Mouse (Mus musculus): ENCODE data around the gene Chml. TPM values are rescaled to one million over a fixed set of nuclear protein-coding genes. Genes with fewer than 3 reads are reported as not detected.

Chml gene
- polyA plus RNA-seq, 1 experiment = 4.1 TPM

DNA sequence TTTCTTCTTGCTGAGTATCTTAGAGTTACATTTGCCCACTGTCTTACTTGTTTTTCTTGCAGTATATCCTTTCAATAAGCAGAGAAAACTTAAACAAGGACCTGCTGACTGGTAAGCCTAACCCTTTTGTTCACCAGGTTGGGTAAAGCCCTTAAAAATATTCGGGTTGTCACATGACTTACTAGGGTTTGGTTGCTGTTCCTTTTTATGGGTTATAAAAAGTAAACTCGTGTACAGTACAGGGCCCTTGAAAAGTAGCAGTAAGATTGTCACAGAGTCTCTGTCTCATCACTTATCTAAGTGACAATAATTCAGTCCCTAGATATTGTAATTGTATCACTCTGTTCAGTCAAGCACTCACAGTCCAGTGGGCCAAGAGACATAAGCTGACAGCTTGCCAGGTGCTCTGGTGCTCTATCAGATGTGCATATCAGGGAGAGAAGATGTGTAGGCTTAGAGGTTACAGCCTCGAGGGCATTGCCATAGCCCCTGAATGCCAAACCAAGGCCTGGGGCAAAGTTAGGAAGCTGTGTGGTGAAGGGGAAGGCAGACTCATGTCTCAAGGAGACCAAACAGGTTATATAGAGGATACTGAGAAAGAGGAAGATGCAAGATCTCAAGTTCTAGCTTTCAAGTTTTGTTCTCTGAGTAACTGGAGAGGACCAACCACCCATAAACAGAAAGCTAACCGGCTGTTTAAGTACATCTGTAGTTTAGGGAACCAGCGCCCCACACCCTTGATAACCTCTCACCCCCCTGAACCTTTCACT lies 49.0 kb downstream of the Chml start:
- no peaks in the 10 kb centered on the region for H3K4me1 ChIP-seq (ENCODE audit: control insufficient read depth, insufficient read depth, low read length)
- no peaks in the 10 kb centered on the region; the same call in 1 of the 2 replicates for H3K27me3 ChIP-seq (ENCODE audit: control insufficient read depth, insufficient read depth, low read length)
- H3K4me3 ChIP-seq (replicated peaks; ENCODE audit: insufficient read depth, low read depth, low read length) = no peak overlapping the region
- TF ChIP-seq CTCF (IDR thresholded peaks at IDR 0.05; ENCODE audit: borderline replicate concordance, insufficient read depth, low read depth, low read length) (no peak), POLR2A (IDR thresholded peaks at IDR 0.05; ENCODE audit: borderline replicate concordance, insufficient read depth, low read length) (no peak)
- 66% methylated on average over 5 of the region's 5 CpGs for WGBS
- no peak overlapping the region for H3K27ac ChIP-seq (ENCODE audit: insufficient read depth, low read length)
- no peak for DNase-seq

DNA sequence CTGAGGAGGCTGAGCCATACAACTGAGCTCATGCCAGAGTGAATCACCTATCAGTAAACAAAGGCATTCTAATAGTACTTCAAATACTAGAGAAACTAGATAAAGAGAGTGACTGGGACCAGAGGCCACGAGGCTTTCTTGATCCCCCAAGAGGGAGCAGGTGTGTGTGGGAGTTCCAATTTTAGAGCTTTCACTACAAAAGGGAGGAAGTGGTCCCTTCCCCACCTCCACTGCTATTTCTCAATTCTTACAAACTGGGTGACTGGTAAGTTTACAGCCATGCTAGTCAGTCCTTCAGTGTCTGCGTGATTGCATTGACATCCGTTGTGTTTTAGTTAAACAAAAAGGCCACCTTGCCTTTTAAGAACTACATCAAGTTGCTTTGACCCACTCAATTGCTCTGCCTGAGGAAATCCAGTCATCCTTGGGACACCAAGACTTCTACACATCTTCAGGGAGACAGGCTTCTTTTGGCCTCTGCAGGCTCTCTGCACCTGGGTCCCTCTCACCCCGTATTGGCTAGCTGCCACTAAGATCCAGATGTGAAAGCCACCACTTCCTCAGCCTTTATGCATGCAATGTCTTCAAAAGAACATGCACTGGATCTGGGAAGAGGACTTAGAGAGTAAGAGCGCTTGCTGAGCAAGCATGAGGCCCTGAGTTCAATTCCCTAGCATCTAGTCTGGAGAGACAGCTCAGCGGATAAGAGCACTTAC lies 52.1 kb downstream of the Chml start:
- Histone ChIP-seq H3K4me3 (replicated peaks; ENCODE audit: insufficient read depth, low read depth, low read length) (no peak overlapping the region), H3K27ac (ENCODE audit: insufficient read depth, low read length) (no peak overlapping the region), H3K27me3 (ENCODE audit: control insufficient read depth, insufficient read depth, low read length) (no peaks in the 10 kb centered on the region; the same call in 1 of the 2 replicates), H3K4me1 (ENCODE audit: control insufficient read depth, insufficient read depth, low read length) (no peaks in the 10 kb centered on the region)
- TF ChIP-seq CTCF (IDR thresholded peaks at IDR 0.05; ENCODE audit: borderline replicate concordance, insufficient read depth, low read depth, low read length) (no peak), POLR2A (IDR thresholded peaks at IDR 0.05; ENCODE audit: borderline replicate concordance, insufficient read depth, low read length) (no peak)
- no peak for DNase-seq
- WGBS = 84% methylated on average over 6 of the region's 6 CpGs

DNA sequence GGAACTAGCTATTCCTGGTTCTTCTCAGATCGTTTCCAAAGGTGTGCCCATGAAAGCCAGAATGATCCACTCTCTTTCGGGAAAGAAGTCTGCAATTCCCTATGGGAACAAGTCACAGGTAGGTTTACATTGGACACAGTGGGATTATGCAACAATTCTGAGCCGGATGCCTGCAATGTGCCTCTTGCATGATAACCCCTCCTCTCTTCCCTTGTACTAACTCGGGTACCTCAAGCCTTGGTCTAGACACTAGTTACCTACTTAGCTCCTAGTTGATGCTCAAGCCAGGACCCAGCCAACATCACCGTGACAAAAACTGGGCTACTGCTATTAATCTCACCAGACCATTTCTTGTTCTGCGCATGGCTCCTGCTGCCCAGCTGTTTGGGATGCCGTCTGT lies 53.6 kb downstream of the Chml start:
- H3K27ac ChIP-seq (ENCODE audit: insufficient read depth, low read length) = no peak overlapping the region
- TF ChIP-seq POLR2A (IDR thresholded peaks at IDR 0.05; ENCODE audit: borderline replicate concordance, insufficient read depth, low read length) (no peak), CTCF (IDR thresholded peaks at IDR 0.05; ENCODE audit: borderline replicate concordance, insufficient read depth, low read depth, low read length) (no peak)
- H3K27me3 ChIP-seq (ENCODE audit: control insufficient read depth, insufficient read depth, low read length) = no peaks in the 10 kb centered on the region; the same call in 1 of the 2 replicates
- WGBS = 78% methylated on average over 7 of the region's 7 CpGs
- no peak for DNase-seq
- H3K4me3 ChIP-seq (replicated peaks; ENCODE audit: insufficient read depth, low read depth, low read length) = no peak overlapping the region
- no peaks in the 10 kb centered on the region for H3K4me1 ChIP-seq (ENCODE audit: control insufficient read depth, insufficient read depth, low read length)

DNA sequence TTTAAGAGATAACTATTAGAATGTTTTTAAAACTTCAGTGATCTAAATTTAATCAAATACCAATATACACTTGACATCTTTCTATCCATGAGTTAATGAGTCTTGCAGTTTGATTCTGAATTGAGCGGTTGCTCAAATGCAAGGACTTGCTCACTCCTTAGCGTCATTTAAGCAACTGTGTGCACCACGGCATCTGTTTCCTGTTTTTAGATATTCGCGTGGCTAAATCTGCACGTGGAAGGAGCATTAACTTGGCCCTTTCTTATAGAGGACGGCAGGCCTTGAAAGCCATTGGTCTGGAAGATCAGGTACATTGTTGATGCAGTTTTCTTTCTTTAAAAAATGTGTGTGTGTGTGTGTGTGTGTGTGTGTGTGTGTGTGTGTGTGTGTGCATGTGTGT lies 55.0 kb downstream of the Chml start:
- Histone ChIP-seq H3K27ac (ENCODE audit: insufficient read depth, low read length) (no peak overlapping the region), H3K4me1 (ENCODE audit: control insufficient read depth, insufficient read depth, low read length) (no peaks in the 10 kb centered on the region), H3K27me3 (ENCODE audit: control insufficient read depth, insufficient read depth, low read length) (no peaks in the 10 kb centered on the region; the same call in 1 of the 2 replicates), H3K4me3 (replicated peaks; ENCODE audit: insufficient read depth, low read depth, low read length) (no peak overlapping the region)
- 70% methylated on average over 7 of the region's 7 CpGs for WGBS
- DNase-seq = no peak
- TF ChIP-seq CTCF (IDR thresholded peaks at IDR 0.05; ENCODE audit: borderline replicate concordance, insufficient read depth, low read depth, low read length) = no peak
- no peak for TF ChIP-seq POLR2A (IDR thresholded peaks at IDR 0.05; ENCODE audit: borderline replicate concordance, insufficient read depth, low read length)

DNA sequence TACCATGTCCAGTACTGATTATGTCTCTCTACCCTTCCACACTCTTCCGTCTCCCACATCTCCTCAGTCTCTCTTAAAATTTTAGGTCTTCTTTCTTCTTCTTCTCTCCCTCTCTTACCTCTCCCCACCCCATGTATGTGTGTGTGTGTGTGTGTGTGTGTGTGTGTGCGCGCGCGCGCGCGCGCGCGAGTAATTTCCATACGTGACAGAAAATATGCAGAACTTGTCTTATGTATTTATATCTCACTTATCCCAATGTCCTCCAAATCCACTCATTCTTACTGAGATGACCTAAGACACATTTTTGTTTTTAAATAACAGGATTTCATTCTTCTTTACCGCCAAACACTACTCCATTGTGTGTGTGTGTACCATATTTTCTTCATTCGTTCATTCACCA lies 60.2 kb downstream of the Chml start:
- TF ChIP-seq CTCF (IDR thresholded peaks at IDR 0.05; ENCODE audit: borderline replicate concordance, insufficient read depth, low read depth, low read length) = no peak
- TF ChIP-seq POLR2A (IDR thresholded peaks at IDR 0.05; ENCODE audit: borderline replicate concordance, insufficient read depth, low read length) = no peak
- 97% methylated on average over 14 of the region's 14 CpGs for WGBS
- H3K4me3 ChIP-seq (replicated peaks; ENCODE audit: insufficient read depth, low read depth, low read length) = no peak overlapping the region
- DNase-seq = no peak
- H3K27me3 ChIP-seq (ENCODE audit: control insufficient read depth, insufficient read depth, low read length) = no peaks in the 10 kb centered on the region
- no peaks in the 10 kb centered on the region for H3K4me1 ChIP-seq (ENCODE audit: control insufficient read depth, insufficient read depth, low read length)
- no peak overlapping the region for H3K27ac ChIP-seq (ENCODE audit: insufficient read depth, low read length)

Other genes with a start within 250 kb of the Chml start
- 52.0 and 54.9 TPM in 2 replicates for gene Rgs7, start 200.4 kb downstream of the Chml start, polyA plus RNA-seq (2012; rRNA removed)
- gene Kmo, start 72.5 kb downstream of the Chml start, polyA plus RNA-seq (2012; rRNA removed) = 0.14 and 0.20 TPM in 2 replicates
- gene Fh1, start 67.3 kb downstream of the Chml start, polyA plus RNA-seq (2012; rRNA removed) = 129 and 142 TPM in 2 replicates
- gene Opn3, start 125 bp downstream of the Chml start, polyA plus RNA-seq (2012; rRNA removed) = 6.7 and 7.7 TPM in 2 replicates
- not detected in 2 replicates for gene Wdr64, start 5.7 kb upstream of the Chml start, polyA plus RNA-seq (2012; rRNA removed)
- 0.32 and 0.49 TPM in 2 replicates for gene Exo1, start 187.7 kb upstream of the Chml start, polyA plus RNA-seq (2012; rRNA removed)
- gene Gm38100, start 227.4 kb upstream of the Chml start, polyA plus RNA-seq (2012; rRNA removed) = not detected in 2 replicates

Data from cerebellum, adult 2 months (tissue).